In the genomic region with DNA sequence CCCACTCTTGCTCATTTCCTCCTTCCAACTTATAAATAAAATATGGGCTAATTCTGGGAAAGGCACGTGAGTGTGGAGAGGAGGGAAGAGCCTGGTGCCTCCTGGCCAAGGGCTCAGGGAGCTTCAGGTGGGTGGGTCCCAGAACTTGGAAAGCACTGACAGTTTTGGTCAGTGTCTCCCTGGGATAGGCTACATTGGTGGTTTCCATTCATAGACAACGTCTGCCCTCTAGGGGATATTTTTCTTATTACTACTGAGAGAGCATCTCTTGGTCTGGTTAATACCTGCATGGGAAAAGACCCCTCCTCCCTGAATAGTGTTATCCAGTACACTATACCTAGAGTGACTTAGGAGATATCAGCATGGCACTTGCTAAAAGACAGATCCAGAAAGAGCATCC, we compare ENCODE assay signal across 9 mouse cellular contexts. TPM values are rescaled to one million over a fixed set of nuclear protein-coding genes. Genes with fewer than 3 reads are reported as not detected.
A peak's percentile ranks its signal among the peaks of the same experiment; 100 is the strongest.
DNase-seq lines count a peak whose midpoint lies in the region; ATAC-seq and TF ChIP-seq lines count a peak whose summit lies in the region.
"Had no signal": no experiment of that assay in that cellular context is flagged by ENCODE, and none has a peak within 500 bp of the region (broad histone marks: within the 10 kb centered on the region; RNA-seq: fewer than 3 reads in every experiment).

No protein-coding gene starts in this region.

- H3K27me3 ChIP-seq in neural tube, embryonic 15.5 days (replicated peaks), result no peaks in the 10 kb centered on the region
- no peaks in the 10 kb centered on the region for H3K27me3 ChIP-seq in forebrain, embryonic 15.5 days

- H3K9me3 ChIP-seq in neural tube, embryonic 15.5 days (replicated peaks), result no peaks in the 10 kb centered on the region
- H3K9me3 ChIP-seq in forebrain, embryonic 15.5 days, result no peaks in the 10 kb centered on the region

- H3K4me3 ChIP-seq in layer of hippocampus, adult 2 months, result no peak overlapping the region
- H3K4me3 ChIP-seq in neural tube, embryonic 15.5 days (replicated peaks), result no peak overlapping the region
- no peak overlapping the region for H3K4me3 ChIP-seq in forebrain, embryonic 15.5 days

- no peak overlapping the region for H3K4me2 ChIP-seq in neural tube, embryonic 15.5 days
- no peak overlapping the region for H3K4me2 ChIP-seq in forebrain, embryonic 15.5 days (replicated peaks)

- TF ChIP-seq CTCF in layer of hippocampus, adult 2 months (conservative IDR thresholded peaks at IDR 0.05), result peak; percentile 79

- no peak for ATAC-seq in neural tube, embryonic 15.5 days (ENCODE audit: low FRiP score)
- no peak for ATAC-seq in forebrain, embryonic 15.5 days (replicated peaks)

- DNase-seq in adrenal gland, adult 2 months, result peak; percentile 5
- no peak for DNase-seq in adrenal gland, postnatal 10 days
- peak; percentile 7 to 31 for DNase-seq in layer of hippocampus, adult 2 months (ENCODE audit: low spot score in 2 of 2)
- DNase-seq in layer of hippocampus, postnatal 10 days (ENCODE audit: low spot score in 2 of 2), result no peak
- peak; percentile 58 for DNase-seq in adipocyte (ENCODE audit: low spot score)
- peak; percentile 21 for DNase-seq in mesoderm, embryonic 11.5 days (ENCODE audit: low read depth, low spot score)

- H3K9ac ChIP-seq in neural tube, embryonic 15.5 days (replicated peaks), result no peak overlapping the region
- H3K9ac ChIP-seq in forebrain, embryonic 15.5 days (replicated peaks), result no peak overlapping the region

- no peak overlapping the region for H3K27ac ChIP-seq in layer of hippocampus, adult 2 months
- H3K27ac ChIP-seq in neural tube, embryonic 15.5 days (replicated peaks), result no peak overlapping the region
- H3K27ac ChIP-seq in forebrain, embryonic 15.5 days (replicated peaks), result no peak overlapping the region

- WGBS in neural tube, embryonic 15.5 days, result 3% methylated on average over 2 of the region's 2 CpGs
- WGBS in forebrain, embryonic 15.5 days, result 7% methylated on average over 2 of the region's 2 CpGs

- H3K4me1 ChIP-seq in neural tube, embryonic 15.5 days, result no peaks in the 10 kb centered on the region
- no peaks in the 10 kb centered on the region for H3K4me1 ChIP-seq in forebrain, embryonic 15.5 days

- no peaks in the 10 kb centered on the region for H3K36me3 ChIP-seq in neural tube, embryonic 15.5 days
- no peaks in the 10 kb centered on the region for H3K36me3 ChIP-seq in forebrain, embryonic 15.5 days

RNA-seq across cellular contexts. Expression of a gene that starts 22.8 kb away (rescaled TPM):
- total RNA-seq in adrenal gland, adult 2 months (2021), result not detected
- not detected in 2 replicates for polyA plus RNA-seq in adrenal gland, adult 2 months (2012; rRNA removed)
- not detected for total RNA-seq in adrenal gland, postnatal 10 days (2021)
- total RNA-seq in layer of hippocampus, adult 2 months (2021), result not detected
- total RNA-seq in layer of hippocampus, postnatal 10 days (2021), result not detected
- polyA plus RNA-seq in neural tube, embryonic 15.5 days (2015; fragmentation: Nextera tagmentation; extraction: Ambion mirVana), result 0.29 and 0.41 TPM in 2 replicates
- polyA plus RNA-seq in forebrain, embryonic 15.5 days (2015; fragmentation: Nextera tagmentation; extraction: Ambion mirVana), result not detected in 2 replicates
- polyA plus RNA-seq: C2C12 had no signal

RNA-seq across cellular contexts. Expression of a gene that starts 50.4 kb away (rescaled TPM):
- total RNA-seq in adrenal gland, adult 2 months (2021), result not detected
- polyA plus RNA-seq in adrenal gland, adult 2 months (2012; rRNA removed), result not detected in 2 replicates
- not detected for total RNA-seq in adrenal gland, postnatal 10 days (2021)
- not detected for total RNA-seq in layer of hippocampus, adult 2 months (2021)
- not detected for total RNA-seq in layer of hippocampus, postnatal 10 days (2021)
- polyA plus RNA-seq in neural tube, embryonic 15.5 days (2015; fragmentation: Nextera tagmentation; extraction: Ambion mirVana), result 0.12 and 0.47 TPM in 2 replicates
- polyA plus RNA-seq in forebrain, embryonic 15.5 days (2015; fragmentation: Nextera tagmentation; extraction: Ambion mirVana), result not detected in 2 replicates
- polyA plus RNA-seq: C2C12 had no signal

Comparison
In these comparisons a context has a peak if more than half of its experiments do, and no peak if none do; other contexts are left out.
1. DNase-seq: peak in adrenal gland, adult 2 months (single experiment), layer of hippocampus, adult 2 months (2 of 2), adipocyte (single experiment) and mesoderm, embryonic 11.5 days (single experiment); none in adrenal gland, postnatal 10 days (single experiment) and layer of hippocampus, postnatal 10 days (0 of 2).